Mouse (Mus musculus): ENCODE data around the gene Flcn.

Gene Flcn

DNA sequence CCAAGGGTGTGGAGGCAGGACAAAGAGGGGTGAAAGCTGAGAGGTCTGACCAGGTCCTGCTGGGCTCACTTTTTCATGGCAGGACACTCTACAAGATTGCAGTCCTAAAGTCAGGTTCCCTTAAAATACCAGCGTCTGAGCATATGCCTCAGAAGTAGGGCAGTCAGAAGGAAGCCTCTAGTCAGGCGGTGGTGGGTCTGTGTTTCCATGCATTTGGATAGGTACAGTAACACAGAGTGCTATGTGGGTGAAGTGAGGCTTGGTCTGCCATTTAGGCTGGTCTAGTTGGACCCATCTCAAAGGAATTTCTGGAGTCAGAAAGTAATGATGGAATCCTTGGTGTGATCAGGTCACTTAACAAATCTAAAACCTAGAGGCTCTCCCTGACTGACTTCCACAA lies 40.5 kb downstream of the Flcn start:
- no peak for DNase-seq (ENCODE audit: low spot score)

DNA sequence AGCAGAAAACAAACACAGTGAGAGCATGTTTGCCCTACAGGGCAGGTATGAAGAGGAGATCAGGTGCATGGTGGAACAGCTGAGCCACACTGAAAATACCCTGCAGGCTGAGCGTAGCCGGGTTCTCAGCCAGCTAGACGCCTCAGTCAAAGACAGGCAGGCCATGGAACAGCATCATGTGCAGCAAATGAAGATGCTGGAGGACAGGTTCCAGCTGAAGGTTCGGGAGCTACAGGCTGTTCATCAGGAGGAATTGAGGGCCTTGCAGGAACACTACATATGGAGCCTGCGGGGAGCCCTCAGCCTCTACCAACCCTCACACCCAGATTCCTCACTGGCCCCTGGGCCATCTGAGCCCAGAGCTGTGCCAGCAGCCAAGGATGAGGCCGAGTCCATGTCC lies 49.0 kb downstream of the Flcn start:
- no peak for DNase-seq (ENCODE audit: low spot score)

DNA sequence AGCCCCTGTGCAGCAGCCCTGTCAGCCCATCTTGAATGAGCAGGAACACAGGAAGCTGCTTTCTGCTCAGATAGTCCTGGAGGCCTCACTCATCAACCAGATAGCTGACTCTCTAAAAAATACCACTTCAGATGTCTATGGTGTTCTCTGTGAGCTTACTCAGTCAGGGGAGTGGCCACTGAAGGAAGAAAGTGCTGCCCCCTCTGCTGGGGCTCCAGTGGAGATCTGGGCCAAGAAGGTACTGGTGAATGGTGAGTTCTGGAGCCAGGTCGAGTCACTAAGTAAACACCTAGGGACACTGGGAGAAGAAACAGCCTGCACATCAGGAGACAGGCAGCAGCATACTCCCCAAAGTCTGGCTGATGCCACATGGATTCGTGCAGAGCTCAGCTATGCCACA lies 50.2 kb downstream of the Flcn start:
- DNase-seq (ENCODE audit: low spot score) = no peak

DNA sequence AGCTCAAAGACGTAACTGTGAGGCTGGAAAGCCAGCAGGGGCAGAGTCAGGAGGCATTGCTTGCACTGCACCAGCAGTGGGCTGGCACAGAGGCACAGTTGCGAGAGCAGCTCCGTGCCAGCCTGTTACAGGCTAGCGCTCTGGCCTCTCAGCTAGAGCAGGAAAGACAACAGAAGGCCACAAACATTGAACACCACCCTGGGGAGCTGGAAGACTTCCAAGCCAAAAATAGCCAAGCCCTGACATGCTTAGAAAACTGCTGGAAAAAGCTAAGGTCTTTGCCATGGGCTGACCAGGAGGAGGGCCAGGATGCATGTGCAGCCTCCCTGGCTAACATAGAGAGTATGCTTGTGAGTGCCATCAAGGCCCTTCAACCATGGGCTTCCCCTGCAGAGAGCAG lies 50.6 kb downstream of the Flcn start:
- DNase-seq (ENCODE audit: low spot score) = no peak

DNA sequence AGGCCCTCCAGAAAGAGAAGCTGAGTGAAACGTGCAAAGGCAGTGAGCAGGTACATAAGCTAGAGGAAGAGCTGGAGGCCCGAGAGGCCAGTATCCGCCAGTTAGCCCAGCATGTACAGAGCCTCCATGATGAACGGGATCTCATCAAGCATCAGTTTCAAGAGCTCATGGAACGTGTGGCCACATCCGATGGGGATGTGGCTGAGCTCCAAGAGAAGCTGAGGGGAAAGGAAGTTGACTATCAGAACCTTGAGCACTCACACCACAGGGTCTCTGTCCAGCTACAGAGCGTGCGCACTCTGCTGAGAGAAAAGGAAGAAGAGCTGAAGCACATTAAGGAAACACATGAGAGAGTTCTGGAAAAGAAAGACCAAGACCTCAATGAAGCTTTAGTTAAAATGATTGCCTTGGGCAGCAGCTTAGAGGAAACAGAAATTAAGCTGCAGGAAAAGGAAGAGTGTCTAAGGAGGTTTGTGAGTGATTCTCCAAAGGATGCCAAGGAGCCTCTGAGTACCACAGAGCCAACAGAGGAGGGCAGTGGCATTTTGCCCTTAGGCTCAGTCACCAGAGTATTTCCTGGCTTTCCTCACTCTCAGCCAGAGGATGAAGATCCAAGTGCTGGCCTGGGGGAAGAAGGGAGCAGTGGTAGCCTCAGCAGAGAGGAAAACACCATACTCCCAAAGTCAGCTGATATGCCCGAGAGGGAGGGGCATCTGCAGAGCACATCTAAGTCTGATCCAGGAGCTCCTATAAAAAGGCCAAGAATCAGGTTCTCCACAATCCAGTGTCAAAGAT lies 51.4 kb downstream of the Flcn start:
- DNase-seq (ENCODE audit: low spot score) = no peak

DNA sequence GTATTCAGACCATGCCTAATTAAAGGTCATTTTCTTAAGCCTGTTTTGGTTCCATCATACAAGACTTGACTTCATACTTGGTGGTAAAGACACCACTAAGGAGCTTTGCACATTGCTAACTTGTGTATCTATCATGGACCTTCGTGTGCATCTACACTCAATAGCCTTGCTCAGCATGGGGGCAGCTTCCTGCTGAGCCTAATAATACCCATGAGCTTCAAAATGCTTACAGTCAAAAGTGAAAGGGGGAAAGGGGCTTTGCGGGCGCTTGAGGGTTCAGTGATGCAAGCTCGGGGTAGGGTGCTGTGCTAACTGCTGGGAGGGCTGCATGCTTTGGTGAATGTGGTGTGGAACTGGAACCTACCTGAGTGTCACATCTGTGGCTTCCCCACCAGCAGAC lies 53.5 kb downstream of the Flcn start:
- DNase-seq (ENCODE audit: low spot score) = no peak

DNA sequence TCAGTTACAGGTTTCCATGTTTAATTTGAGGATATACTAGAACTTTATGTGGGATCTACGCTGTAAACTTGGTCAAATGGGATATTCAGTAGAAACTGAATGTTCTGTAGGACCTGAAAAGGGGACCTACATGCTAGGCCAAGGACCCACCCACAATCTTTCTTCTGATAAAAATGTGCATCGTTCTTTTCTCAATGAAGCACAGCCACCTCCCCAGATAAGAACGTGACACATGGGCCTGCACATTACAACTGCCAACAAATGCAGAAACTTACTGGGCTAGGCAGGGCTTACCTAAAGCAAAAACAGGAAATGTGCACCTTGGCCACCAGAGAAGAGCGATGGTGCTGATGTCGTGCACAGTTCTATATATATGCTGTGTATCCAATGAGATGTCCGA lies 55.3 kb downstream of the Flcn start:
- no peak for DNase-seq (ENCODE audit: low spot score)

DNA sequence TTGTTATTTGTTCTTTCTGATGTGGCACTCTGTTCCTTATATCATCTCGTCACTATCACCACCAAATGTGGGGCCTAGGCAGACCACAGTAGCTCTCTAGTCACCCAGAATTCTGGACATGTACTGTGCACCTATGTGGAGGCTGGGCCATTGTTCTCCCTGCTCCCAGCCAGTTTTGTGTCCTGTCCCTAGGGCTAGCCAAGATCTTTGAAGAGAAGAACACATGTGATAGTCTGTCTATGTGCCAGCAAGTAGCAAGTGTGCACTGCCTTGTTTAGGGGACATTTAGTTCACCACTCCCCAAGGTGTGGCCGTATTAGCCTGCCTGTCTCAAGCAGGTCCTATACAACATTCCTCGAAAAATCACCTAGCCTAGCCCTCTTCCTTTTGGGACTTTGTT lies 60.8 kb downstream of the Flcn start:
- no peak for DNase-seq (ENCODE audit: low spot score)

DNA sequence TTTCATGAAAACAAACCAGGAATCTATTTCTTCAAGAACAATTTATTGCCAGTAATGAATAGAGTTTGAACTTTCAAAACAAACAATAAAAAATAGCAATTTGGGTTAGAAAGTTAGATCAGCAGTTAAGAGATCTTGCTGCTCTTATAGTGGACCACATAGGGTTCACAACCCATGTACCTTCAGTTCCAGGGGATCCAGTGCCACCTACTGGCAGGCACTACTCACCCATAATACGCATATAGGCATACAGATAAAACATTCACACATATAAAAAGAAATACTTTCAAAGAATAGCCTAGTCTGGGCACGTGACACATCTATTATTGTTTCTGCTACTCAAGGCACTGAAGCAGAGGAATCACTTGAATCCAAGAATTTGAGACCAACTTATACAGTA lies 63.2 kb downstream of the Flcn start:
- no peak for DNase-seq (ENCODE audit: low spot score)

DNA sequence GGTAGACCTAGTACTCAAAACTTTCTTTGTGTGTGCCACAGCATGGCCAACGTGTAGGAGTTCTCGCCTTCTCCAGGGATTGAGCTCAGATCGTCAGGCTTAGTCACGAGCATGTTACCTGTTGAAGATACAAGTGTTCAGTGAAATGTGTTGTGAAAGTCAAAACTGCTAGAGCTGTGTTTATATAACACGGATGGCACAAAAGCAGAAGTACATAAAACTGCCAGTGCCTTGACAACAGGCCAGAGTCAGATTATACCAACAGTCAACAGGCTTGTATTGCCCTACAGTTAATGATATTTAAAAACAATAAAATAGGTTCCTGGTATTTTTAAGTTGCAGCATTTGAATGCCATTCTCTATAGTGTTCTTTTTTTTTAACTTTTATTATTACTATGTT lies 64.0 kb downstream of the Flcn start:
- DNase-seq (ENCODE audit: low spot score) = no peak

DNA sequence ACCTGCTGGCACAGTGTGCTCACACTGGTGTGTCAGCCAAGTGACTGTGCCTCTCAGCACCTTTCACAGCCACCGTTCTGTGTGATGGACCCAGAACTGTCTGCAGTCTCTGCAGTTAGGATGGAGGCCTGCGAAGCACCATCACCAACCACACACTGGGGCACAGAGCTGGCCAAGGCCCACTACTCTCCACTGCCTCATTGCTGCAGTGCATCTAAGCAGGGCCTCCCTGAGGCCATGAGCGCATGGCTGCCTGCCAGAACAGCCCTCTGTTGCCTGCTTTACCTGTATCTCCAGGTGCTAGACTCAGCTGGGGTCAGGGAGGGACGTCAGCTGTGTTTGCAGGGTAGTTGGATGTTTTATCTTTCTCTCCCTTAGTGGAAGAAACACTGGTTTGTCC lies 65.4 kb downstream of the Flcn start:
- no peak for DNase-seq (ENCODE audit: low spot score)

DNA sequence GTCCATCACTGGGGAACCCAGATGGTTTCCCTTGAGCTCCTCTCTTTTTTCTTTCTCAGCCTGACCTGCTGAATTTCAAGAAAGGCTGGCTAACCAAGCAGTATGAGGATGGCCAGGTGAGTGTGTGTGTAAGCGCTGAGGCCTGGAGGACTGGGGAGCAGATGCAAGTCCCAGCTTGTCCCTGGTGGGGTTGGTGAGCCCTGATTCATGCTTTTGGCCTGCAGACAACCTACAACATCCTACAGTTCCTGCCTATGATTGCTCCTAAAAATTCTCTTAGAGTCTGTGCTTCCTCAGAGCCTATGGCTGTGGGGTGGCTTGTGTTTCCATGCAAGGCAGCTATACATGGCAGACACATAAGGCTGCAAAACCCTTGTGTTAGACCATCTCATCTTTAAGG lies 66.1 kb downstream of the Flcn start:
- no peak for DNase-seq (ENCODE audit: low spot score)

DNA sequence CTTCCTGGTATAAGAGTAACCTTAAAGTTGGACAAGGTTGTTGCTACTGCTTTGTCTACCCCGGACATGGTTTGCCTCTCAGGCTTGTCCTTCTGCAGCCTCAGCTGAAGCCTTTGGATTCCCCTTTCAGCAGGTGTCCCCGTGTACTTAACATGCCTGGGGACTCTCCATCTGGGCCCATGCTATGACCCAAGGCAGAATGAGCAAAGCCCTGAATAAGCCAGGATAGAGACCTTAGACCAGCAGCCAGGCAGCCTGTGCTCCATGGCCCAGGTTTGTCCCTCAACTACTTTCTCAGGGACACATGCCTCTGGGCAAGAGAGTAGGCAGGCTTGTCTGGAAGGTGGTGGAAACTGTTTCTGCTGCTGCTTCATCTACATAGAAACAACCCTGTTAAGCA lies 66.5 kb downstream of the Flcn start:
- no peak for DNase-seq (ENCODE audit: low spot score)

DNA sequence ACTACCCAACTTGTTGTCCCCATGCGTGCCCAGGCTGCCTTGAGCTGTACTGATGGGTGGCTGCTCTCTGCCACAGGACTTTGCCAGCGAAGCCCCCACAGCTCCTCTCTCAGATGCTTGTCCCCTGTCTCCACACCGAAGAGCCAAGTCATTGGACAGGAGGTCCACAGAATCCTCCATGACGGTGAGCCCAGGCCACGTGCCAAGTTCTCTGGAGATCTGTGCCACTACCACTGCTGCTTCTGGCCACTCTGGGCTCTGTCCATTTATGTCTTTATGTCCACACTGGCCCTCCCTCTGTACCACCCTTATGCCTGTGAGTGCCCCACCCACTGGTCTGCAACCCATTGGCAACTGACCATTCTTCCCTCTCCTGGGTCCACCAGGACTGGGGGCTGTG lies 67.9 kb downstream of the Flcn start:
- no peak for DNase-seq (ENCODE audit: low spot score)

All from ovary, postnatal 10 days (tissue).